Mouse (Mus musculus): ENCODE results near the gene Itpr1.

The Itpr1 gene

GRCm38 (mm10) chr6:108325948-108326411 lies 113.1 kb downstream of the Itpr1 start:
- DNase-seq (ENCODE audit: low spot score): no peak

- no peak for DNase-seq (ENCODE audit: low spot score)
Measured at GRCm38 (mm10) chr6:108326751-108327161, 113.9 kb downstream of the Itpr1 start.

- no peak for DNase-seq (ENCODE audit: low spot score)
Measured at GRCm38 (mm10) chr6:108327561-108327960, 114.7 kb downstream of the Itpr1 start.

- DNase-seq (ENCODE audit: low spot score): no peak
Measured at GRCm38 (mm10) chr6:108328296-108328695, 115.4 kb downstream of the Itpr1 start.

DNA sequence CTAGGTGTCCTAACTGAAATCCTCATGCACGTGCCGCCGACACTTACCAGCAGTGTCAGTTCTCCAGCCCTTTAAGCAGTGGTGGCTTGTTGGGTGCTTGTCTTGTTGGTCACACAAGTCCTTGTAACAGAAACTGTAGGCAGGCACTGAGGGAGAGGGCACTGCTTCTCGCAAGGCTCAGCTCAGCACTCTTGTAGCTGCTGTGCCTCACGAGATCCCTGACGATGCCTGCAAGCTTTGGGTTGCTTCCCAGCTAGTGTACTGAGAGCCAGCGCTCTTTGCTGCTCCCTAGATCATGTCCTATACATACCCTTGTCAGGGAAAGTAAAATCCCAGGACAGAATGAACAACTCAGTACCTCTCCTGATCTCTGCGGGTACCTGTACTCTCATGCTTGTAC lies 117.6 kb downstream of the Itpr1 start:
- DNase-seq (ENCODE audit: low spot score): no peak

GRCm38 (mm10) chr6:108331268-108331667 lies 118.4 kb downstream of the Itpr1 start:
- no peak for DNase-seq (ENCODE audit: low spot score)

DNA sequence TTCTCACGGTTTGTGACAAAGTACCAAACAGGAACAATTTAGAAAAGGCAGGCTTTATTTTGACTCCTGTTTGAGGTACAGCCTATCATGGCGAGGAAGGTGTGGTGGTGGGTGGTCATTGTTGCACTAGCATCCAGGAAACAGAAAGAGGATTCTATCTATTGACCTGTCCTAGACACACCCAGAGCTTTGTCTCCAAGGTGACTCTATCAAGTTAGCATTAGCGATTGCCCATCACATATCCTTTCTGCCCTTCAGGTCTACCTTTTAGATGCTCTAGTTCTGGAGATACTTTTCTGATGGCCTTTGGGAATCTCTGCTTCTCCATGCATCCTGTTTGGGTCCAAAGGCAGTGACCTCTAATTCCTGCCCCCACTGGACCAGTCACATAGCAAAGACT lies 121.2 kb downstream of the Itpr1 start:
- DNase-seq (ENCODE audit: low spot score): no peak

GRCm38 (mm10) chr6:108335202-108335823 lies 122.4 kb downstream of the Itpr1 start:
- no peak for DNase-seq (ENCODE audit: low spot score)

DNA sequence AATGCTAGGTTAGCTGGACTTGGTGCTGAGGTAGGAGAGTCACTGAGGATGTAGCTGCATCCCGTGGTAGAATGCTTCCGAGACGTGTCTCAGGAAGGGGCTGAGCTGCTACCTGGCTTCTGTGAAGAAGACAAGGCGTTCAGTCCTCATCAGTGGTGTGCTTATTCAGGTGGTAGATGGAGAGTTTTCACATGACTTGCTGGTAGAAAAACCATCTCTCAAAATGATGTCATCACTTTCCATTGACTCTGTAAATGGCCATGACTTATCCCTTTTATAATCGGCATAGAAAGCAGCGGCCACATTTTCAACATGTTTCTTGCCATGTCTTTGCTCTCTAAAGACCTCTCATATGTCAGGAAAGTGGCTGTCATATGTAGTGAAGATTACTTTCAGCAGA lies 123.6 kb downstream of the Itpr1 start:
- no peak for DNase-seq (ENCODE audit: low spot score)

DNA sequence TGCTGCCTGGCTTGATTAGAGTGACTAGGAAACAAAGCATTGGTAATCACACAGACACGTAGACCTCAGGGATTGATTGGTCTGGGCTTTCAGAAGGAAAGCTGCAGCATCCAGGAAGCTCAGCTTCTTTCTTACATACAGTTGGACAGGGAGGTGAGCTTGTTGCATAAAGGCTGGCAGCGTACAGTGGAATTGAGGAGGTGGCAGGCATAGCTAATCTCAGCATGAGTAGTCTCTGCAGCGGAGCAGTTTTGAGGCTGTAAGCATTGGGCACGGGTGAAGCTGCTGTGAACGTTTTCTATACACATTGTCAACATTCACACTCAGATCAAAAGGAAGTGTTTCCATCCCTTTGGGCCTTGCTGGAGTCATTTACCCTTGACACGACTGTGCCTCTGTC lies 124.4 kb downstream of the Itpr1 start:
- DNase-seq (ENCODE audit: low spot score): no peak

- no peak for DNase-seq (ENCODE audit: low spot score)
Measured at GRCm38 (mm10) chr6:108338362-108338761, 125.5 kb downstream of the Itpr1 start.

GRCm38 (mm10) chr6:108342989-108343388 lies 130.1 kb downstream of the Itpr1 start:
- DNase-seq (ENCODE audit: low spot score): no peak

GRCm38 (mm10) chr6:108343781-108344310 lies 130.9 kb downstream of the Itpr1 start:
- DNase-seq (ENCODE audit: low spot score): no peak

DNA sequence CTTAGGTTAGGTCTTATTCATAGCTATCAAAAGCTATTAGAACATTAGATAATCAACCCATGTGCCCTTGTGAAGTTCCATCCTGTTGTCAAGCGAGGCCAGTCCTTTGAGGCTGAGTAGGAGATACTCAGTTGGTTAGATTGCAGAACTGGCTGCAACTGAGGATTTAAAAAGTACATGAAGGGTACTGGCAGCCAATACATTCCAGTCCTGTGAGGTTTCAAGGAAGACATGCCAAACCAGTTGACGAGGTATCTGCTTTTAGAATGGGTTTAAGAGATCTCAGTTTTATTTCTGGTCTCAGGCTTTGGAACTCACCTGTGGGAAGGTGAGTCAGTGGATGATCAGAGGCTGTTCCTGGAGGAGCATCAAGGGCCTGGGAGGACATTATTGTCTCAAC lies 137.9 kb downstream of the Itpr1 start:
- no peak for DNase-seq (ENCODE audit: low spot score)

GRCm38 (mm10) chr6:108351998-108352397 lies 139.1 kb downstream of the Itpr1 start:
- DNase-seq (ENCODE audit: low spot score): no peak

GRCm38 (mm10) chr6:108367412-108367811 lies 154.5 kb downstream of the Itpr1 start:
- no peak for DNase-seq (ENCODE audit: low spot score)

- no peak for DNase-seq (ENCODE audit: low spot score)
Measured at GRCm38 (mm10) chr6:108369031-108369430, 156.1 kb downstream of the Itpr1 start.

GRCm38 (mm10) chr6:108371347-108371893 lies 158.5 kb downstream of the Itpr1 start:
- no peak for DNase-seq (ENCODE audit: low spot score)

GRCm38 (mm10) chr6:108374019-108374418 lies 161.1 kb downstream of the Itpr1 start:
- DNase-seq (ENCODE audit: low spot score): no peak

DNA sequence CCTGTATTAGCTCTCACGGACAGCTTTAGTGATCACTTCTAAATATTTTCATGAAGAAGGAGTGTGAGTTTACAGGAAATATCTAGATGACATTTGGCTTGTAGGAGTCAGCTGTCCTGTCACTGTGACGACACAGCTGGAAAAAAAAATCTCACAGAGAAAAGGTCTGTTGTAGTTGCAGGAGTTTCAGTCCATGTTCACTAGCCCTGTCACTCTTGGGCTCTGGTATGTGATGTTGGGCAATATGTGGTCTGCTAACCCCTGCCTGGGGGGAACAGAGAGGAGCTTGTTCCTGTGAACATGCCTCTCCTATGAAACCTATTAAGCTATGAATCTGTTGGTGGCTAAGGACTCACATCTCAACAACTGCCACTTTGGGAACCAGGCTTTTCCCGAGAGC lies 166.1 kb downstream of the Itpr1 start:
- no peak for DNase-seq (ENCODE audit: low spot score)

GRCm38 (mm10) chr6:108380209-108380608 lies 167.3 kb downstream of the Itpr1 start:
- DNase-seq (ENCODE audit: low spot score): no peak

- DNase-seq (ENCODE audit: low spot score): no peak
Measured at GRCm38 (mm10) chr6:108390624-108391324, 177.9 kb downstream of the Itpr1 start.

DNA sequence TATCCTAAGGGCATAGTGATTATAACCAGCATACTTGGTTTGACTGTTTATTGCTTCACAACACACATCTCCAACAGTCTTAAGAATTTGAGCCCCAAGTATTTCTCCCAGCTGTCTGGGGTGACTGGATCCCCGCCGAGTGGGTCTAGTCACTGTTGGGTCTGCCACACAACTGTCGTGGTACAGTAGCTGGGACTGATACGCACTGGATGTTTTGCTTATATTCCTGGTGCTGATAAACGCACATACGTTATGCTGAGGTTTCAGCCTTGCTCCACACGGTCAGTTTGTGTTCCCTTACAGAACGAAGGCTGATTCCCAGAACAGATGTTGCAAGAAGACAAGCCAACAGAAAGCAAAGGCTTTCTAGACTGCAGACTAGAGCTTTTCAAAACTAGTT lies 180.2 kb downstream of the Itpr1 start:
- DNase-seq (ENCODE audit: low spot score): no peak

Data from urinary bladder, postnatal 10 days (tissue).